Mouse (Mus musculus): ENCODE measurements around the gene Sez6.

Gene Sez6

DNA sequence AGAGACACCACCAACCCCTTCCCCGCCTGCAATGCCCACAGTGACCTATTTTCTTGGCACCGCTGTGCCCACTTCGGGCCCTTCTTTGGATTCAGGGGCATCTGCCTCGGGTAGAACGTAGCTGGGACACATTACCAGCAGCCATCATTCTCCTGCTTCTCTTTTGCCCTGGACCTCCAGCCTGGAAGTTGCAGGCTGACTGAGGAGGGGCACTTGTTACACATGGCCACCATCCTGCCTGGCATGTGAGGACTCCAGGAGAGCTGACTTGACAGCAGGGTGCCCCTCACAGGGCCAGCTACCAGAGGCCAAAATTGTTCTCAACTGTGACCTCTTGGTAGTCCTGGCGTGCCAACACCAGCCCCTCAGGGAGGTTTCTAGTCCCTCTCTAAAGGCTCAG is 47.6 kb downstream of the Sez6 start:
- ATAC-seq (ENCODE audit: insufficient number of reproducible peaks, low FRiP score, low TSS enrichment) = no peak

DNA sequence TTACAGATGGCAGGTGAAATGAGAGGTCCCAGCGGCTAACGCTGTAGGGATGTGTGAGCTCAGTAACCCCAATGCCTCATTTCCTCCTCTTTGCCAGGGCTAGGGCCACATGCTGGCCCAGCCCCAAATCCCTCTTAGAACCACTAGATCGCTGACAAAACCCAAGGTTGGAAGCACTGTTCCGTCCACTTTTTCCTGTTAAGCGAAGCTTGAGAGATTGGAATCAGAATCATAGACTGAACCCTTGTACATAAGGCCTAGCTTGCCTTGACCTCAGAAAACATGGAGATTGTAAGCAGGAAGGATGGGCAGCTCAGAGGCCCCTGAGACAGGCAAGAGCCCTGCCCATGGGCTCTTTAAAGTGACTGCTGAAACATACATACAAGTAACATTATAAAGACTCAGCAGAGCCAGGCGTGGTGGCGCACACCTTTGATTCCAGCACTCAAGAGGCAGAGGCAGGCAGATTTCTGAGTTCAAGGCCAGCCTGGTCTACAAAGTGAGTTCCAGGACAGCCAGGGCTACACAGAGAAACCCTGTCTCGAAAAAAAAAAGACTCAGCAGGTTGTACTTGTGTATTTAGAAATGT is 48.7 kb downstream of the Sez6 start:
- no peak for ATAC-seq (ENCODE audit: insufficient number of reproducible peaks, low FRiP score, low TSS enrichment)

DNA sequence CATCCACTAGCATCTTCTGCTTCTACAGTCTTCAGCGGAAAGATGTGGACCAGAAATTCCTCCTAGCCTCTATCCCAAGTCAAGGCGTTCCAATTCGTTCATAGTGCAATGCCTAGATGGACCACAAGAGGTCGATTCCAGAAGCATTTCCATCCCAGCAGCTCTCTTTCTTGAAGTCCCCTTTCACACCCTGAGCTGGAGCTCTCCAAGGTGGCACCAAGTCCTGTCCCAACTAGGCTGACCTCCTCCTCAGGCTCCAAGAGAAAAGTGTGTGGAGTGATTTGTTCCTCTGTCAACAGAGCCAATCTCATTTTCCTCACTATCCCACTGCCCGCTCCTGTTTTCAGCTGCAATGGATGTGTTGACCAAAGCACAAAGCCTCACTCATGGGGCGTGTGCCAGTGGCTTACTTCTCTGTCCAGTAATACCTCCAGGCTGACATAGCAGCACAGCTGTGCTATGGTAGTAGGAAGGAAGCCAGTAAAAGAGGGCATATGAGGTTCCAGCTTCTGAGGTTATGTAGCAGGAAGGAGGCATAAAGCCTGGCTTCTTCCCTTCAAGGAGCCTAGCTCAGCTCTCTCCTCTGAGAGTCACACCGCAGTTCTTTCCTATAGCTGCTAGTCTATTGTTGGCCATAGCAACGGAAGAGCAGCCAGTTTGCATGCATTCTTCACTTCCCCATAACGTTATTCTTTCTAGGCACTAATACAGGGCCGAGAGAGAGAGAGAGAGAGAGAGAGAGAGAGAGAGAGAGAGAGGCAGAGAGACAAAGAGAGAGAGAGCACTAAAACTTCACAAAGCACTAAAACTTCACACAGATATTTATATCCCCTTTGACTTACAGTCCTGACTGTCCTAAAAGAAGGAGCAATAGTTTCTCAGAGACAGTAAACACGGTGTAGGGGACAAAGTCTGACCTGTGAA is 49.9 kb downstream of the Sez6 start:
- ATAC-seq (ENCODE audit: insufficient number of reproducible peaks, low FRiP score, low TSS enrichment) = no peak

DNA sequence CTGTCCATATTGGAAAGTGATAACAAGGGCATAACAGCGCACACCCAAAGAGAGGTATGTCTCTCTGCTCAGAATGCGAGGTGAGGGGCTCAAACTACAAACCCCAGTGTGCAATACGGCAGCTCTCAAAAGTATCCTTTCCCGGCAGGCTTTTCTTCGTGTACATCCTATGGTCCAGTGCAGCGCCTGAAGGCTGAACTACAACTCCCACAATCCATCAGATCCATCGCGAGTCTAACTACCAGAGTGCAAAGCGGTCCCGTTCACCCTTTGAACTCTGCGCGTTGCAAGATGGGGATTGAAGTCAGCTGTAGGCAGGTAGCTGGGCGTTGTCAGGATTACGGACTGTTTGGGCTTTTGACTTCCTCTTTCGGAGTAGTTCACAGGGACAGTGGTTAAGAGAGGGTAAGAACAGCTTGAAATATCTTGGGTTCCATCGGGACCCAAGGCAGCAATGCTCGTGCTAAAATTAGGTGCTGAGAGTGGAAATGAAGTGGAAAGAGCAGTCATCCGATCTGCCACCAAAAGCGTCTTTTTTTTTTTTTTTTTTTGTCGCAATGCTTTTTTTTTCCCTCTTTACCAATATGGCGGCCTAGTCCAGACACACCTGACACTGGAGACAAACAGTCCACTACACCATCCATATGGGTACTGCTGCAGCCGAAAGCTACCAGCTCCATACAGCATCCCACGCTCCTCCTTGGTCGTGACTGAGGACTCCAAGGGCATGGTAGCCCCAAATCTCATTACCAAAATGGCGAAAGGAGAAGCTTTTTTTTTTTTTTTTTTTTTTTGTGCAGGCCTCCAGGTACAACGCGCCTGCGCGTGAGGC is 51.2 kb downstream of the Sez6 start:
- peak; percentile 76 for ATAC-seq (ENCODE audit: insufficient number of reproducible peaks, low FRiP score, low TSS enrichment)

DNA sequence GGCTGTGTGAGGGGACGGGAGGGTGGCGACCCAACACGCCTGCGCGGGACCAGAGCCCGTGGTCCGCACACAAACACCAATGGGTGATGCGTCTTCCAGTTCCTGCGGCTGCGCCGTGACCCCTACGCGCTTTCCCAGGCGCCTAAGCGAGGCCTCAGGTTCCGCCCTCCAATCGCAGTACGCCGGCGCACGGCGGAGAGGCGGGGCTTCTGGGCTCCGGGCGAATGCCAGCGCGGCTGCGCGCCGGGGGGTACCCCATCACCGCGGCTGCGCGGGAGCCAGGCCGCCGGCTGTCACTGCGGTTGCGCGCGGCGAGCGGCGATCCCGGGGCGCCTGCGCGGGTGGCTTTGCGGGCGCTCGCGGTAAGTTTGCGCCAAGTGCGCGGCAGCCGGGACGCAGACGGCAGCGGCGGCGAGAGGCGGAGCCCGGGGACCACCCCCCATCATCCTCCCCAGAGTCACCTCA is 51.9 kb downstream of the Sez6 start, which contains the start of gene Phf12:
Phf12 (plus strand) TSS at position 314 of the 465 bp plus-strand sequence.
- peak; percentile 81 for ATAC-seq (ENCODE audit: insufficient number of reproducible peaks, low FRiP score, low TSS enrichment)

DNA sequence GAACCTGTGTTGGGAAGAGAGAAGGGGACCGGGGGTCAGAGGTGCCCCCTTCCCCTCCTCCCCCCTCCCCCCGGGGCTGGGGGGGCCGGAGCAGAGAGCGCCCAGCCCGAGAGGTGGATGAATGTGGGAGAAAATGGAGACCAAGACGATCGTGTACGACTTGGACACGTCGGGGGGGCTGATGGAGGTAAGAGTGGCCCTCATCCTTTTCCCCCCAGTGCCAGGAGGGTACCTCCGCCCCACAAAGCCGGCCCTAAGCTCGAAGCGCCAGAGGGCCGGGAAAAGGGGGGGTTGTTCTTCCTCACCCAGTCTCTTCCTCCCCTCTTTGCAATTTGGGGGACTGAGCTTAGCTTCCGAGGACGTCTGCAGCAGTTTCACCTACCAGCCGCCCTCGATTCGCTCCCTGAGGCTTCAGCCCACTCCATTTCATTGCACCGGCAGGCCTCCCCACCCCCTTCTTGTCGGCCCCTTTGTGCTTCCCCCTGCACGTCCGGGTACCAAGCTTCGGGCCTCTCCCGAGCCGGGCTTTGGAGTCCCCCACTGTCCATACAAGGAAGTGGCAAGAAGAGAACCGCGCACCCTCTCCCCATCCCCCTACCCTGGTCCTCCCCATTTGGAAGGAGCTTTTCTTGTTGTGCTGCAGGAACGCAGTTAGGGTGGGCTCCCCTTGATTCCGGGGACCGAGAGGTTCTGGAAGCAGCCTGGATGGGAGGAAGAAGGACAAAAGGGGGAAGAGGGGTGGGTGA is 52.8 kb downstream of the Sez6 start:
- ATAC-seq (ENCODE audit: insufficient number of reproducible peaks, low FRiP score, low TSS enrichment) = no peak

DNA sequence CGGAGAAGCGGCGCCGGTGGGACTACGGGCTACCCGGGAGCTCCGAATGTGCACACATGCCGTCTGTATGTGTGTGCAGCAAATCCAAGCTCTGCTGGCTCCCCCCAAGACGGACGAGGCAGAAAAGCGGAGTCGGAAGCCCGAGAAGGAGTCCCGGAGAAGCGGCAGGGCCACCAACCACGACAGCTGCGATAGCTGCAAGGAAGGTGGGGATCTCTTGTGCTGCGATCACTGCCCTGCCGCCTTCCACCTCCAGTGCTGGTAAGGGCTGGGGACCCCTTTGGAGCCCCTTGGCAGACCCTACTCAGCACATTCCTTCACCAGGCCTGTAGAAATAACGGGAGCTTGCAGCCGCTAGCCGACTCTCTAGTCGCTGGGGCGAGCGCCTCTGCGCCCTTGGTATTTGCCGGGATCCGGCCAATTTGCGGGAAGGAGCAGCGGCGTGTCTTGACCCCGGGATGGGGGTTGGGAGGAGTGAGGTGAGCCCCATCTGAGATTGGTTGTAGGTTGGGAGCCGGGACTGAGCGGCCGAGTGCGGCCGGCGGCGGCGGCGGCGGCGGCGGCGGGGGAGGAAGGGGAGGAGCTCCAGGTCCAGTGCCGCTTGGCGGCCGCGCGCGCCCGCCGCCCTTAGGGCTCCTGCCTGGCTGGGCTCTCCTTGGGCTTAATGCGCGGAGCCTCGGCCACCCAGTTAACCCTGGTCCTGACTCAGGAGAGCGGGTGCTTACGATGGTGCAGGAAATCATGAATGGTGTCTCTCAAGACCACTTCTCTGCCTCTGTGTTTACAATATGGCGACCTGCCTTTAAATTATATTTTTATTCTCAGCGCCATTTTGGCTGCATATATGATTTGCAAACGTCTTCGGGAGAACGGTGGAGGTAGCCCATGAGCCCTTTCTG is 53.6 kb downstream of the Sez6 start:
- ATAC-seq (ENCODE audit: insufficient number of reproducible peaks, low FRiP score, low TSS enrichment) = no peak

DNA sequence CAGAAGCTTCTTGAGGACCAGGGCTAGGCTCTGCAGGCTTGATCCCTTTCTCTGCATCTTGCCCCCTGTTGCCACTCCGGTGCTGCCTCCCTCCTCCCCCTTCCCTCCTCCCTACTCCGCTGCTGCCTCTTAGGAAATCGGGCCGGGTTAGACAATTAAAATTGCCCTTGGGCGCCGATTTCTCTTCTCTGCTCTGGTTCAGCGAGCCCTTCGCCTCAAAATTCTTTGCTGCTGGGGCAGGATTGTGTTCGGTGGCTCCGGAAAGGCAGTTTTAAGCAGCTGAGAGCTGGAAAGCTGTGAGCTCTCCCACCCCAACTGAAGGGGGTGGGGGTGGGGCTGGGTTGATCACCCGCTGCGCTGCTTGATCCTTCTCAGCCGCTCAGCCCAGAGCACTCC is 54.2 kb downstream of the Sez6 start:
- no peak for ATAC-seq (ENCODE audit: insufficient number of reproducible peaks, low FRiP score, low TSS enrichment)

DNA sequence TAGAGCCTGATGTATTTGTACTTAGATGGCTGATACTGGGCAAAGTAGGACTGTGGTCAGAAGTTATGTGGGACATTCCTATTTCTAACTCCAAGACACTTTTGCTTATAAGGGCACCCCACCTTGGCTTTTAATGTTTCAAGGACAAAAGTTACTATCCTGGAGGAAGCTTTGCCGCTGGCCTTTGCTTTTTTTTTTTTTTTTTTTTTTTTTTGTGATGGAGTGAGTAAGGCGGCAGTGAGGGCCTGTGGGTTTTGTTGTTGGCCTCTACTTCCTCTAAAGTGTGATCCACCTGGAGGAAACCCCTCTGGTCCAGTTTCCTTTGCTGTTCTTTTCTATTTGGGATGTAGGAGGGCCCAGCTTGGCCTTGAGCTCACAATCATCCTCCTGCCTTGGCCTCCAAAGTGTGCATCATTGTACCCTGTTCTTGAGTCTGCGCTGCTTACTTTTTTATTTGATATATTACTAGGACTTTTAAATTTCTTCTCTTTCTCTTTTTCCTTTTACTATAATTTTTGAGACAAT is 55.0 kb downstream of the Sez6 start:
- ATAC-seq (ENCODE audit: insufficient number of reproducible peaks, low FRiP score, low TSS enrichment) = no peak

DNA sequence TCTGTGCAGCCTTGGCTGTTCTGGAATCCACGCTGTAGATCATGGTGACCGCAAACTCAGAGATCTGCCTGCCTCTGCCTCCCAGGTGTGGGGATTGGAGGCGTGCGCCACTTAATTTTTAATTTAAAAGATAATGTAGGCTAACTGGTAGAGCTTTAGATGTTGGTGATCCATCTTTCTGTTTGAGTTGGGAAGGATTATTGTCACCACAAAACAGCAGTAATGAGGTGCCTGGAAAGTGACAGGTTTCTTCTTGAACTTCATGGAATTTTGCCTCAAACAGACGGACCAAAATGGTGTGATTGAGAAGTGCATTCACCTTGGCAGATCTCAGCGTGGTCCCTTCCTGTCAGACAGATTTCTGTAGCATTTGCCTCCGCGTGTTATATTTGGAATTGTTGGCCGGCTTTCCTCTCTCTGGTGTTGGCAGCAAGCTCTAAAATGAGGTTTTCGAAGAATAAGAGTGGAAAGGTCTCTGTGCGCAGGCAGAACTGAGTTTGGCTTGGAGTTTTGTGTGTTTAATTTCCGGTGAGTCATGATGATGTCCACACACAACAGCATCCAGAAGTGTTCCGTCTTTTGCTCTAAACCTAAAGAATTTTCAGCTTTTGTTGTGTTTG is 58.6 kb downstream of the Sez6 start:
- ATAC-seq (ENCODE audit: insufficient number of reproducible peaks, low FRiP score, low TSS enrichment) = no peak; the same call in 1 of the 2 replicates

DNA sequence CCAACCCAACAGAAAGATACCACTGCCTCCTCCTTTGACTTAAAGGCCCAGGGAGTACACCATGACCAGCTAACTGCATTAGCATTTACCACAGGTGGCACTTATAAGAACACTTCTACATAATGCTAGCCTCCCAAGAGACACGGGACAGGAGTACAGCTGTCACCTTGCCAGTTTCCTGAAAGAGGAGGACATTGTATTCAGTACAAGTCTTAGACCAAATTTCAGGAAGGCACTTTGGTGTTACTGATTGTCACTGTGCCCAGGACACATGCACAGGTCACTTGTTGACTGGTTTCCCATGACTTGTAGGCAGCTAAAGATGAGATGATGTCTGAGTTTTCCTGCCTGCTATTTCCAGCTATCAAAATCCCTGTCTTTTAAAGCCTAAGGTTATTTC is 65.0 kb downstream of the Sez6 start:
- no peak for ATAC-seq (ENCODE audit: insufficient number of reproducible peaks, low FRiP score, low TSS enrichment)

DNA sequence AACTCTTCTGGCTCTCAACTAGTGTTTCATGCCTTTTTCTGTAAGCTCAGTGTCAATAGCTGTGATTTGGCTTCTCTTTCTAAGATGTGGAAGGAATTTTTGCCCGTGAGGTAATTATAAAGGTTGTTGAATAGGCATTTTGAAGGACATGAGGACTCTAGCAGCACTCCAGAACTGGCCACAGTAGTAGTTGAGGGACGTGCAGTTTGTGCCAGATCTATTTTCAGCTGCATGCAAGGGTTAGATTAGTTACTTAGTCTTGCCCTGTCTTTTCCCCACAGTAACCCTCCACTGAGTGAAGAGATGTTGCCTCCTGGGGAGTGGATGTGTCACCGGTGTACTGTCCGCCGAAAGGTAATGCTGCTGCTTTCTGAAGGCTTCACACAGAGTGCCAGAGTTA is 75.8 kb downstream of the Sez6 start:
- ATAC-seq (ENCODE audit: insufficient number of reproducible peaks, low FRiP score, low TSS enrichment) = no peak

DNA sequence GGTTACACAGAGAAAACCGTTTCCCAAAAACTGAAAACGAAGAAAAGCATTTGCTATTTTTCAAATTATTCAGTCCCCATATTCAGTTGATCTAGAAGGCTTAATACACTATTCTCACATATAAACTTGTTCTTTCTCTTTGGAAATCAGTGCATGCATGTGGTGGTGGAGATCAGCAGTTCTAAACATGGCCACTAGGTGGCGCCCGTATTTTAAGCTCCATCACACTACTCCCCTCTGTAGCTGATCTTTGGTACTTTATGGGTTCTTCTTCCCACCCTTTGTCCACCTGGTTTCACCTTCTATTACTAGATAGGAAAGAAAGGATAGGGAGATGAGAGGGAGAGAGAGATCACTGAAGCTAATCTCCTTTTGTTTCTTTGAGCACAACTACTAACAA is 89.1 kb downstream of the Sez6 start:
- peak; percentile 52; the same call in 1 of the 2 replicates for ATAC-seq (ENCODE audit: insufficient number of reproducible peaks, low FRiP score, low TSS enrichment)

DNA sequence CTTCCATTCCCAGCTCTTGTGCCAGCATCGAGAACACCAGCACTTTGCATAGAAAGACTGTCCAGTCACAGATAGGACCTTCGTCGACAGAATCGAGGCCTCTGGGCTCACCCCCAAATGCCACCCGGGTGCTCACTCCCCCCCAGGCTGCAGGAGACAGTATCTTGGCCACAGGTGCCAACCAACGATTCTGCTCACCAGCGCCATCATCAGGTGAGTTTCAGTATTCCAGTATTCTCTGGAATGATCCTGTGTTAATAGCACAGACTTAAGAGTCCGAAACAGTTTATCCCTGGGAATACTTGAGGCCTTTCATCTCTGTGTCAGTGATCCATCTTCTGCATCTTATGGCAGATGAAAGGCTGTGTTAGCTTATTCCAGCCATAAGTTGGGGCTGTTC is 93.0 kb downstream of the Sez6 start:
- ATAC-seq (ENCODE audit: insufficient number of reproducible peaks, low FRiP score, low TSS enrichment) = no peak
